Mouse (Mus musculus) cortical plate, adult 2 months (tissue): Measurements from ENCODE around the gene Selenot.

ENCODE experiments used
- CTCF ChIP-seq: fragments of 200-500 bp; IDR thresholded peaks from 2 replicates; pipeline ENCODE4 v1.5.1; 2011; ENCODE audit warnings: mild to moderate bottlenecking, control low read depth, low read length; ENCODE audit not compliant: insufficient read depth; ENCODE audit errors: extremely low read depth
- POLR2A ChIP-seq: fragments of 200-500 bp; IDR thresholded peaks from 2 replicates; pipeline ENCODE4 v1.6.1; 2011; ENCODE audit warnings: mild to moderate bottlenecking, low read length, control low read depth; ENCODE audit not compliant: insufficient read depth; ENCODE audit errors: extremely low read depth

- TF ChIP-seq CTCF = no peak
- no peak for TF ChIP-seq POLR2A
These were observed 19.8 kb upstream of the Selenot start for GRCm38 (mm10) chr3:58556649-58557048.
